Mouse (Mus musculus): Measurements from ENCODE around the gene Gm17509. TPM values are rescaled to one million over a fixed set of nuclear protein-coding genes. Genes with fewer than 3 reads are reported as not detected.

The Gm17509 gene
- polyA plus RNA-seq, 1 experiment: 0.15 TPM

DNA sequence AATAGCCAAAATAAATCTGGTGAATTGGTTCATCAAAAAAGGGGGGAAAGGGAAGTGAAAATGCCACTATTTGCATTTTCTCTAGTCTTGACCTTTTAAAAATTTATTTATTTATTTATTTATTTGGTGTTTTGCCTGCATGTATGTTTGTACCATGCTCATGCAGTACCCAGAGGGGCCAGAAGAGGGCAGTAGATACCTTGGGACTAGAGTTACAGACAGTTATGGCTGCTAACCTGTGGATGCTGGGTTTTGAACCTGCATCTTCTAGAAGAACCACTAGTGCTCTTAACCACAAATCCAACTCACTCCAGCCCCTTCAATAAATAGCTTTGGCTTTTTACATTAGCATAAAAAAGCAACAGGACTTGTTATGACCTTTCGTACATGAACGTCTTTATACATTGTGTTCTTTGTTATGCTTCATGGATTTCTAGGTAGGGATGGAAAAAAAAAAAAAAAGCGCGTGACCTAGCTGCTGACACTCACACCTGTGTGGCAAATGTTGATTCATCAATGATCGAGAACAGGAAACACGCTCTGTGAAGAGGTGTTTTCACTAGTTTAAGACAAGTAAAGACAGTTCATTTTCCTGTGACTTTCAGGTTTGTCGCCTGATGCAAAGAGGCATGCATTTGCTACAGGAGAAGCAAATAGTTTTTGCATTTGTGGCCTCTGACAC is 22.3 kb downstream of the Gm17509 start:
- DNase-seq (ENCODE audit: low read depth in 1 of 2, low spot score in 2 of 2): peak; percentile 71 to 77
- no peaks in the 10 kb centered on the region for H3K36me3 ChIP-seq (ENCODE audit: control insufficient read depth, insufficient read depth, low read length)
- no peaks in the 10 kb centered on the region for H3K27me3 ChIP-seq (ENCODE audit: control insufficient read depth, insufficient read depth, low read length)
- H3K4me1 ChIP-seq (ENCODE audit: control insufficient read depth, insufficient read depth, insufficient read length): peaks cover 8% of the 10 kb centered on the region; the same call in 1 of the 2 replicates
- WGBS: 60% methylated on average over 7 of the region's 7 CpGs
- no peak for TF ChIP-seq POLR2A (IDR thresholded peaks at IDR 0.05; ENCODE audit: low read depth, low read length)
- TF ChIP-seq CTCF (IDR thresholded peaks at IDR 0.05; ENCODE audit: extremely low read depth, insufficient read depth, insufficient read length, insufficient replicate concordance): peak; percentile 47; the same call in 1 of the 2 replicates
- H3K27ac ChIP-seq (ENCODE audit: insufficient read depth, low read length): no peak overlapping the region
- H3K4me3 ChIP-seq (ENCODE audit: extremely low read depth, insufficient read depth, insufficient read length): no peak overlapping the region

DNA sequence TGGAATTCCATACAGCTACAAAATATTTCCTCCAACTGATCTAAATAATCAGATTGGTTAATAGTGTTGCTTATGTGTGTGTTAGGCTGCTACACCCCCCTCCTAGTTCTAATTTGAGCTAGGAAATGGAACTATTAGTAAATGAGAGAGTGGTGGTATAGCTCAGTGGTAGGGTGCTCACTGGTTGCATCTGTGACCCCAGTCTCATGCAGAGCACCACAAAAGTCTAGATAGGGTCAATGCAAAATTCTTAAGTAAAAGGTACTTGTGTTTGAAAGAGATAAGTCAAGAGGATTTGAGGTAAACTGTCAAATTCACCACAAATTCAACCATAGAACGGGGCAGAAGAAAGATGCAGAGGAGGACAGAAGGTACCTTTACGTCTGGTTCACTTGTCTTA is 23.2 kb downstream of the Gm17509 start:
- H3K4me1 ChIP-seq (ENCODE audit: control insufficient read depth, insufficient read depth, insufficient read length): peaks cover 8% of the 10 kb centered on the region; the same call in 1 of the 2 replicates
- H3K27me3 ChIP-seq (ENCODE audit: control insufficient read depth, insufficient read depth, low read length): no peaks in the 10 kb centered on the region
- DNase-seq (ENCODE audit: low read depth in 1 of 2, low spot score in 2 of 2): no peak
- WGBS: 90% methylated on average over 2 of the region's 2 CpGs
- TF ChIP-seq CTCF (IDR thresholded peaks at IDR 0.05; ENCODE audit: extremely low read depth, insufficient read depth, insufficient read length, insufficient replicate concordance) (no peak), POLR2A (IDR thresholded peaks at IDR 0.05; ENCODE audit: low read depth, low read length) (no peak)
- no peak overlapping the region for H3K27ac ChIP-seq (ENCODE audit: insufficient read depth, low read length)
- no peaks in the 10 kb centered on the region for H3K36me3 ChIP-seq (ENCODE audit: control insufficient read depth, insufficient read depth, low read length)
- no peak overlapping the region for H3K4me3 ChIP-seq (ENCODE audit: extremely low read depth, insufficient read depth, insufficient read length)

DNA sequence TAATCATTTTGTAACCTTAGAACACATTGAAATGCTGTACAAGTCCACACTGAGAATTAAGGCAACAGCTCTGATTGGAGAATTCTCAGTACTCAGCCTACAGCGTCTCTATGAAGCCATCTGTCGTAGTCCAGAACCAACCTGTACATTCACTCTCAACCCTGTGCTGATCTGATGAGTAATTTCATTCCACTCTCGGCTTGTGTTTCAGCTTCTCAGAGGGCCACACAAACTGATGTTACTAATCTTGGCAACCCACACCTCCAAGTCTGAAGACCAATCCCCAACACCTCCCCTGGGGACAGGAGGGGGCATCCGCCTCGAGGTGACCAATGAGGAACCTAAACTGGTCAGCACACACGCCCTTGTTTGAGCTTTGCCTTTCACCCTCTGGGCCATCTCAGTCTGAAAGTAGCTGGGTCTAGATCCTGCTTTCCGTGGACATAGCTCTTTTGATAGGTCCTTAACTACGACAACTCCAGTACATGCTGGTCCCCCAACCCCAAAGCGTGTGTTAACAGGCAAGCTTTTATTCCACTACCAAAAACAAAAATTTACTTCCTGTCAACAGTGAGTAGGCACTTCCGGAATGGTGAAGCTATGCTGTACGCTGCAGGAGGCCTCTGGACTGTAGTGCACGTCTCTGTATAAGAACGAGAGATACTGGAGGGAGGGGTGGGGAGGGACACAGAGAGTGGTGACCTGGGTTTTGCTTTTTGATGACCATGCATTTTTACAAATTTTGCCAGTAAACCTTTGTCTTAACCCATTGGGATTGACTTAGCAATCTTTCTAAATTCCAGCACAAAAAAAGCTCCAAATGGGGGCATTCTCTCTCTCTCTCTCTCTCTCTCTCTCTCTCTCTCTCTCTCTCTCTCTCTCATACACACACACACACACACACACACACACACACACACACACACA is 25.0 kb downstream of the Gm17509 start:
- TF ChIP-seq CTCF (IDR thresholded peaks at IDR 0.05; ENCODE audit: extremely low read depth, insufficient read depth, insufficient read length, insufficient replicate concordance) (no peak), POLR2A (IDR thresholded peaks at IDR 0.05; ENCODE audit: low read depth, low read length) (no peak)
- no peak for DNase-seq (ENCODE audit: low read depth in 1 of 2, low spot score in 2 of 2)
- Histone ChIP-seq H3K27me3 (ENCODE audit: control insufficient read depth, insufficient read depth, low read length) (no peaks in the 10 kb centered on the region), H3K4me1 (ENCODE audit: control insufficient read depth, insufficient read depth, insufficient read length) (peaks cover 8% of the 10 kb centered on the region; the same call in 1 of the 2 replicates), H3K27ac (ENCODE audit: insufficient read depth, low read length) (peak overlapping the region; percentile 50), H3K36me3 (ENCODE audit: control insufficient read depth, insufficient read depth, low read length) (no peaks in the 10 kb centered on the region), H3K4me3 (ENCODE audit: extremely low read depth, insufficient read depth, insufficient read length) (no peak overlapping the region)
- WGBS: 33% methylated on average over 13 of the region's 13 CpGs

DNA sequence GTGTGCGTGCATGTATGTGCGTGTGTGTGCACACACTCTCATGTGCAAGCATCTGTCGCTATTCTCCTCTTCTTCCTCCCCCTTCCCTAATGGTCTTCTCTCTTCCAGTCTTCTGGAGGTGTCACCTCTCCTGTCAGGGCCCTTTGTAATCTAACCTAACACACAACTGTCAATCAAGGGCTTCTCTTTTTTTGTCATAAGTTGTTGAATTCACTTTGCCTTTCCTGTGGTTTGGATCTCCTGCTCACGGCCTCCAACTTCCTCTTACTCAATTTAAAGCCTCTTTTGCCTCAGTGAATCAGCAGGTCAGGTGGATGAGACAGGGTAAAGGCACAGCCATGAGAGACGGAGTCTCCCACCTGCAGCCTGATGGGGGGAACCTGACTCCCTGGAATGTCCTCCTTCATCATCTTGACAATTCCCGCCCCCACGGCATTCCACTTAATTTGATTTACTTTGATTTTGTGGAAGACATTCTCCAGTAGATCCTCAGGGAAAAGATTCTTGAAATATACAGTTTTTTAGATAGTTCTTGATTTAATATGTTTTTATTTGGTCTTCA is 27.4 kb downstream of the Gm17509 start:
- Histone ChIP-seq H3K27me3 (ENCODE audit: control insufficient read depth, insufficient read depth, low read length) (no peaks in the 10 kb centered on the region), H3K4me3 (ENCODE audit: extremely low read depth, insufficient read depth, insufficient read length) (no peak overlapping the region), H3K36me3 (ENCODE audit: control insufficient read depth, insufficient read depth, low read length) (no peaks in the 10 kb centered on the region), H3K27ac (ENCODE audit: insufficient read depth, low read length) (no peak overlapping the region), H3K4me1 (ENCODE audit: control insufficient read depth, insufficient read depth, insufficient read length) (peaks cover 8% of the 10 kb centered on the region; the same call in 1 of the 2 replicates)
- TF ChIP-seq POLR2A (IDR thresholded peaks at IDR 0.05; ENCODE audit: low read depth, low read length) (no peak), CTCF (IDR thresholded peaks at IDR 0.05; ENCODE audit: extremely low read depth, insufficient read depth, insufficient read length, insufficient replicate concordance) (no peak)
- WGBS: 39% methylated on average over 7 of the region's 7 CpGs
- no peak for DNase-seq (ENCODE audit: low read depth in 1 of 2, low spot score in 2 of 2)

DNA sequence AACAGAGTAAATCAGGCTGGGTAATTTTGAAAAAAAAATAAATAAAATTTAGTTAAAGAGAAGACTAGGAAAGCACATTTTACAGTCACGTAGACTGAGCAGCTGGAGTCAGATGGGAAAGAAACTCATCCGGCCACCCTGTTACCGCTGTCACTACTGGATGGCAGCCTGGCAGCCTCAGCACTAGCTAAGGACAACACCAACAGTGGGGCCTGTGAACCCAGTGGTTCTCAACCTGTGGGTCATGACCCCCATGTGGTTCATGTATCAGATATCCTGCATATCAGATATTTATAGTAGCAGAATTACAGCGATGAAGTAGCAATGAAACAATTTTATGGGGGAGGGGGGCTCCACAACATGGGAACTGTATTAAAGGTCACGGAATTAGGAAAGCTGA is 28.7 kb downstream of the Gm17509 start:
- Histone ChIP-seq H3K27ac (ENCODE audit: insufficient read depth, low read length) (no peak overlapping the region), H3K4me3 (ENCODE audit: extremely low read depth, insufficient read depth, insufficient read length) (no peak overlapping the region), H3K4me1 (ENCODE audit: control insufficient read depth, insufficient read depth, insufficient read length) (peaks cover 8% of the 10 kb centered on the region; the same call in 1 of the 2 replicates), H3K27me3 (ENCODE audit: control insufficient read depth, insufficient read depth, low read length) (no peaks in the 10 kb centered on the region), H3K36me3 (ENCODE audit: control insufficient read depth, insufficient read depth, low read length) (no peaks in the 10 kb centered on the region)
- TF ChIP-seq CTCF (IDR thresholded peaks at IDR 0.05; ENCODE audit: extremely low read depth, insufficient read depth, insufficient read length, insufficient replicate concordance) (no peak), POLR2A (IDR thresholded peaks at IDR 0.05; ENCODE audit: low read depth, low read length) (no peak)
- WGBS: 93% methylated on average over 5 of the region's 5 CpGs
- DNase-seq (ENCODE audit: low read depth in 1 of 2, low spot score in 2 of 2): no peak

DNA sequence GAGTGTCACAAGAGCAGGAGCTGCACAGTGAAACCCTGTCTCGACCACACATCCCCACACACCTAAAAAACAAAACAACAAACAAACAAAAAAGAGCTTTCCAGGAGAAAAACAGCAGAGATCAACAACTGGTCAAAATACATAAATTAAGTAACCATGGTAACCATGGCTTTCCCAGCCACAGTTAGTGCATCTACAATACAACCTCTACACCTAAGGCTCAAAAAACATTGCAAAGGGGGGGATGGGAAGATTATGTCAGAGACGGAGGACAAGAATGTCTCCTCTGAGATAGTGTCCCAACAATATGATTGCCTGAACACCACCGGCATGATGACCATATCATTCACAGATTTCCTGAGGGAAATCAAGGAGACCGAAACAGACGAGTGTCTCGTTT is 35.5 kb downstream of the Gm17509 start:
- no peak overlapping the region for H3K27ac ChIP-seq (ENCODE audit: insufficient read depth, low read length)
- 87% methylated on average over 6 of the region's 6 CpGs for WGBS
- DNase-seq (ENCODE audit: low read depth in 1 of 2, low spot score in 2 of 2): no peak

More for the DNA sequence above, 35.5 kb downstream of the Gm17509 start:
- no peaks in the 10 kb centered on the region for H3K36me3 ChIP-seq (ENCODE audit: control insufficient read depth, insufficient read depth, low read length)
- TF ChIP-seq POLR2A (IDR thresholded peaks at IDR 0.05; ENCODE audit: low read depth, low read length) (no peak), CTCF (IDR thresholded peaks at IDR 0.05; ENCODE audit: extremely low read depth, insufficient read depth, insufficient read length, insufficient replicate concordance) (no peak)
- H3K4me1 ChIP-seq (ENCODE audit: control insufficient read depth, insufficient read depth, insufficient read length): no peaks in the 10 kb centered on the region
- no peaks in the 10 kb centered on the region for H3K27me3 ChIP-seq (ENCODE audit: control insufficient read depth, insufficient read depth, low read length)
- no peak overlapping the region for H3K4me3 ChIP-seq (ENCODE audit: extremely low read depth, insufficient read depth, insufficient read length)
